Mouse (Mus musculus): Measurements from ENCODE around the gene Dnah12.
"Not testable (repeated sequence)": the region's sequence is repeated elsewhere in the genome, so short reads cannot be mapped to it uniquely, and the experiment has no call there.

Dnah12 gene

GRCm38 (mm10) chr14:26881700-26882099, 188.6 kb downstream of the Dnah12 start:
- no peak for DNase-seq (ENCODE audit: low read depth, low spot score)

DNA sequence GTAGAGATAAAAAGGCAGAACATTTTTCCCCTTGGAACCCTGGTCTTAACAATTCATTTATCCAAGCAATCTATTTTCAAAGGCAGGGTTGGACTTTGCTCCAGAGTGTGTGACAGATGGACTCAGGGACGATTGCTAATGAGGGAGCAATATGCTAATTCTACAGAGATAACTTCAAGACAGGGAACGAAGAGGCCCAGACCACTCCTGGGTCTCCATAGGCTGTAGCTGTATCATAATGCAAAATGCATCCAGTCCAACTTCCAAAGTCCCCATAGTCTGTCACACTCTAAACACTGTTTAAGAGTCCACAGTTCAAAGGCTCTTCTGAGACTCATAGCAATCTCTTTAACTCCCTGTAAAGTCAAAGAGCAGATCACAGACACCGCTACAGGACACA, 194.2 kb downstream of the Dnah12 start:
- DNase-seq (ENCODE audit: low read depth, low spot score): no peak

- no peak for DNase-seq (ENCODE audit: low read depth, low spot score)
These were observed 197.7 kb downstream of the Dnah12 start for GRCm38 (mm10) chr14:26890777-26891176.

GRCm38 (mm10) chr14:26894392-26894791, 201.3 kb downstream of the Dnah12 start, which contains the start of gene Asb14:
Gene Asb14 (plus strand): TSS chr14:26894557.
- no peak for DNase-seq (ENCODE audit: low read depth, low spot score)

DNA sequence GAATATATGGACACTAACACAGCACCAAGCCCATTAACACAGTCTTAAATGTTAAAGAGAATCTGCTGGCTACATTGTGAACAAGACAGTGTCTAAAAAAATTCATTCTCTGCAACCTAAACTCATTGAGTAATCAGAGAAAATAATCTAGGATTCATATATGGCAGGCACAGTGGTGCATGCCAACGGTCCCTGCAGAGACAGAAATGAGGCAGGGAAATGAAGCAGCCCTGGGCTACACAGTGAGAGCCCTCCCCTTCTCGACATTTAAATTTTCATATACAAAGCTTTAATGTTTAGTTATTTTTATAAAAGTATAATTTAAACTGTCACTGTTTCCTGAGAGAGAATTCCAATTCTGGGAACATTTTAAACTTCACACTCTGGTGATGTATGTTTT, 206.4 kb downstream of the Dnah12 start:
- DNase-seq (ENCODE audit: low read depth, low spot score): no peak

- DNase-seq (ENCODE audit: low read depth, low spot score): no peak
These were observed 207.8 kb downstream of the Dnah12 start for GRCm38 (mm10) chr14:26900893-26901292.

DNA sequence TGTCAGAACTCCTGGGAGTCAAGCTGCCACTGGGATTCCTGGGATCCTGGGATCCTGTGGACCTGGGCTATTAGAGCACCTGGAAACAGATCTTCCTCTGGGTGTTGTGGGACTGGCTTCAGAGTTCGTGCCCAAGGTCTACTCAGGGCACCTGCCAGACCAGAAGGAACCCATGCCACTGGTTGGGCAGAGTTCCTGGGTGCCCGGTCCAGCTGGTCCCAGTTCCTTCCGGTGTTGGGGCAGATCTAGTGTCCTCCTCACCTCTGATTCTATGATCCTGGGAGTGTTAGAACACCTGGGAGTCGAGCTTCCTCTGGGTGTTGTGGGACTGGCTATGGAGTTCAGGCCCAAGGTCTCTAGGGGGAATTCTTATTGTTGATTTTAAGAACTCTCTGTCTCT, 214.3 kb downstream of the Dnah12 start:
- DNase-seq (ENCODE audit: low read depth, low spot score): no peak

GRCm38 (mm10) chr14:26910461-26910860, 217.4 kb downstream of the Dnah12 start:
- not testable (repeated sequence) for DNase-seq (ENCODE audit: low read depth, low spot score)

GRCm38 (mm10) chr14:26911201-26911600, 218.1 kb downstream of the Dnah12 start:
- no peak for DNase-seq (ENCODE audit: low read depth, low spot score)

GRCm38 (mm10) chr14:26911826-26912225, 218.8 kb downstream of the Dnah12 start:
- no peak for DNase-seq (ENCODE audit: low read depth, low spot score)

- DNase-seq (ENCODE audit: low read depth, low spot score): no peak
These were observed 220.7 kb downstream of the Dnah12 start for GRCm38 (mm10) chr14:26913681-26914268.

DNA sequence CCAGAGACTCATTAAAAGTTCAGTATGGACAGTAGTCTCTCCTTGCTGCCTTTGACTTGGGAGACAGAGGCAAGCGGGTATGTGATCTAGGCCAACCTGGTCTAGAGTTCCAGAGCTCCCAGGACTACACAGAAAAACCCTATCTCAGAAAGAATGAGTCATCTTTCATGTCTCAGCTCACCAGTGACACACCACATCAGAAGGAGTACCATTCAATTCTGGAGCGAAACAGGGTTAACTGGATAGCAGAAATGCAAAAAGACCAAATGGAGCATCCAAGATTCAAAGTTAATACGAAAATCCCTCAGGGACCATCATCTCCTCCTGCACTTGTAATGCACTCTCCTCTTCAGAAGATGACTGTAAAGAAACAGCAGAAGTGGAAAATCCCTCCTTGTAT, 226.2 kb downstream of the Dnah12 start:
- DNase-seq (ENCODE audit: low read depth, low spot score): no peak

GRCm38 (mm10) chr14:26923702-26924421, 230.8 kb downstream of the Dnah12 start:
- no peak for DNase-seq (ENCODE audit: low read depth, low spot score)

DNA sequence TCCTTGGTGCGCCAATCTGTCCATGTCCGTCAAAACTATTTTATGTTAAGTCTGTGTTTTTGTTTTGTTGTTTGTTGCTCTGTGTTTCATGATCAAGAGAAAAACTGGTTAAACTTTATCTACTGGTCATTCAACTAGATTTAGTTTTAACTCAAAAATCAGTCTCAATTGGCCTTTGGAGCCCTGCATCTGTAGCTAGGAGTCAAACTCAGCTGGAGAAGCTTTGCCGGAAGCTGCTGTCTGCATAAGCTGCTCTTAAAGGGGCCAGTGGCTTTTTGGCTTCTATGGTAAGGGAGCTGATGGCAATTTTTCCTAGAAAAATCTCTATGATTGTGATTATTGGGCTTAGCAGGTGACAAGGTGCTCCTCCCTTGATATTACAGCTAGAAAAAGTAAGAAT, 241.8 kb downstream of the Dnah12 start:
- no peak for DNase-seq (ENCODE audit: low read depth, low spot score)

GRCm38 (mm10) chr14:26935558-26935957, 242.5 kb downstream of the Dnah12 start:
- no peak for DNase-seq (ENCODE audit: low read depth, low spot score)
